Mouse (Mus musculus): ENCODE measurements around the gene Bag2.
A peak's percentile ranks its signal among the peaks of the same experiment; 100 is the strongest.
"Not testable (repeated sequence)": the region's sequence is repeated elsewhere in the genome, so short reads cannot be mapped to it uniquely, and the experiment has no call there.

Bag2 gene

DNA sequence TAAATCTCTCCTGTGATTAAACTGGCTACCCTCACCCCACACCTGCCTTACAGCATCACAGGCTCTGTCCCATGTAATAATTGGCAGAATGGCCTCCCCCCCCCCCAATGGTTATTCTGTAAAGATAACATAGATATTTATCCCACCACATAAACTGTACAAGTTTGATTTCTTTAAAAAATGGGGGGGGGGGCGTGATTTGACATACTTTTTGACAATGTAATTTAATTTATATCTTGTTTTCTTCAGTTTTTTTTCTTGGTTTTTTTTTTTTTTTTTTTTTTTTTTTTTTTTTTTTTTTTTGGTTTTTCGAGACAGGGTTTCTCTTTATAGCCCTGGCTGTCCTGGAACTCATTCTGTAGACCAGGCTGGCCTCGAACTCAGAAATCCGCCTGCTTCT lies 7.9 kb downstream of the Bag2 start:
- DNase-seq (ENCODE audit: low spot score) = not testable (repeated sequence)

DNA sequence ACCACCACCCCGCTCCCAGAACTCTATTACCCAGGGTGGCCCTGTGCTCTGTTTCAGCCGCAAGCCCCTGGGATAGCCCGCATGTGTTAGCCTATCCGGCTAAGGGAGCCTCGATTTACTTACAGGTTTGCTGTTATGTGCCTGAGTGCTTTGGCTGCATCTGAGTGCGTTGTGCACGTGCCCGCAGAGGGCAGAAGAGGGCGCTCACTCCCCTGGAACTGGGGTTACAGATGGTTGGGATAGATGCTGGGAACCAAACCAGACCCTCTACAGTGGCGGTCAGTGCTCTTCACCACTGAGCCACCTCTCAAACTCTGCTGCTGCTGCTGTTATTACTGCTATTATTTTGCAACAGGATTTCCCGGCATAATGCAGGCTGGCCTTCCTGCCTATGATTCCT lies 8.5 kb downstream of the Bag2 start:
- no peak for DNase-seq (ENCODE audit: low spot score)

GRCm38 (mm10) chr1:33745901-33746300 lies 11.7 kb downstream of the Bag2 start:
- no peak for DNase-seq (ENCODE audit: low spot score)

DNA sequence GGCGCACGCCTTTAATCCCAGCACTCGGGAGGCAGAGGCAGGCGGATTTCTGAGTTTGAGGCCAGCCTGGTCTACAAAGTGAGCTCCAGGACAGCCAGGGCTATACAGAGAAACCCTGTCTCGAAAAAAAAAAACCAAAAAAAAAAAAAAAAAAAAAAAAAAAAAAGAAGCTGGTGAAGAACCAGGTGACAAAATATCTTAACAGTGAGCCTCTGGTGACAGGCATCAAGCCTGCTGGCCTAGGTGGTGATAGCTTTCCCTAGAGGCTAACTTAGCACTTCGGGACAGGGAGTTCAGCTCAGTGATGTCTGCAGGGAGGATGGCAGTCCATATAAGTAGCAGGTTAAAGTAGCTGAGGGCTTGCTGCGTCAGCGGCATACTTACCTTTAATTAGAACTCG lies 12.8 kb downstream of the Bag2 start:
- not testable (repeated sequence) for DNase-seq (ENCODE audit: low spot score)

DNA sequence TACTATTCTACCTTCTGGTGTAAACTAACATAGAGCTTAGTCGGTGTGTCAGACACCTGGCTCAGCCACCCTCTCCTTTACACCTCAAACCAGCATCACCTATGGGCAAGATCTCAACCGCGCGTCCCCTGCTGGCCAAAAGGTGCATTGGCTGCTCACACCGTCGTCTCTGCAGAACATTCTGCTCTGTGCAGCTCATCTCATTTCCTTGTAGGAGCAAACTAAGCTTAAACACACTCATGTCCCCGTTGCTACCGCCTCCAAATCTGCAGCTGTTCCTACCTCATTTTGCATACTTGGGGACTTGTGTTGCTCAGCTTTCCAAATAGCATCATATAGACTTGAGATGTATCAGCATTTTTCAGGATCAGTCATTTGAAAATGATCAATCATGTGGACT lies 14.7 kb downstream of the Bag2 start:
- peak; percentile 54 for DNase-seq (ENCODE audit: low spot score)

DNA sequence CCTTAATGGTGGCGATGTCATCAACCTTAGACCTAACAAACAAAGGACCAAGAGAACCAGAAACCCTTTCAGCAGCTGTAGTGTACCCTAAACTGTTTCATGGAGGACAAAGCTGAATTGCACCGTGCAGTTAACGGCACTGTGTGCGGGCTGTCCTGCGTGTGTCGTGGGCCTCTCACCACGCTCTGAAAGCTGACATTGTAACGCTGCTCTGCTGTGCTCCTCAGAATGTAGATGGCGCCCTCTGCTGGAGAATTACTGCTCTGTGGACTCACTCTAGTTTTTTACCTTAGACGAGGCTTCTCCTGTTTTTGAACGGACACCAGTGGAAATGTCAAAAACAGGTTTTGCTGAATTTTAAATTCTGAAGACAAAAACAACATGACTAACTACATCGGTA lies 18.3 kb downstream of the Bag2 start:
- peak; percentile 92 for DNase-seq (ENCODE audit: low spot score)

GRCm38 (mm10) chr1:33738681-33739278 lies 18.8 kb downstream of the Bag2 start:
- no peak for DNase-seq (ENCODE audit: low spot score)

DNA sequence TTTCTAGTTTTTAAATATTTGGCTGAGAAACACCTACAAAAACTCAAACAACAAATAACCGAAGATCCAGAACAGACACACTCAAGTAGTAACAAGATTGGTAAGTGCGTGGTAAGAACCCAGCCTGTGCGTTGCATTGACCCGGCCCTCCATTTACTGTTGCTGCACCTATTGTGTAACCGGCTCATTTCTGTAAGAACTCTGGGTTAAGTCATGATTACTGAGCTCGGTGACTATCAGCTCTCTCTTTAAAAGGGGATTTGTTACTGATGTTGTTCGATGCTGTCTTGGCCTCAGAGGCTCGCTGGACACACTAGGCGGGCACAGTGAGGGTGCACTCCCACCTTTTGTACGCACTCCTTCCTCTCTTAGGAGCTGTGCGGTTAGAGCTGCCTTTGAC lies 19.3 kb downstream of the Bag2 start:
- DNase-seq (ENCODE audit: low spot score) = no peak

GRCm38 (mm10) chr1:33734001-33734685 lies 23.5 kb downstream of the Bag2 start:
- no peak for DNase-seq (ENCODE audit: low spot score)

DNA sequence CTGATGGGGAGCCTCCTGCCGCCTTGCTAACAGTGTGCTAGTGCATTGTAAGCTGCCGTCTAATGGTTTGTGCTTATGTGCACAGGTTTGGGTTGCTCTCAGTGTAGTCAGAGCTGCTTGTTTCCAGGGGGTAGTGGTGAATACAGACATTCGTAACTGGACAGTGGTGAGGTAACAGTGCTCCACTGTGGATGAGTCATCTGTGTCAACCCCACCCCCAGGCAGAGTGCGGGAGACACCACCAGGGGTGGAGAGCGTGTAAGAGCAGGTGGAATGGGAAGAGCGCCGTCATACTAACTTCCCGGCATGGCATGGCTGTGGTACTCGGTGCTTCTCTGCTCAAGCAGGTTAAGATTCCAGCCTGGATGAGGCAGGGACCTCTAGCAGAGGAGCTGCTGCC lies 24.6 kb downstream of the Bag2 start:
- no peak for DNase-seq (ENCODE audit: low spot score)

DNA sequence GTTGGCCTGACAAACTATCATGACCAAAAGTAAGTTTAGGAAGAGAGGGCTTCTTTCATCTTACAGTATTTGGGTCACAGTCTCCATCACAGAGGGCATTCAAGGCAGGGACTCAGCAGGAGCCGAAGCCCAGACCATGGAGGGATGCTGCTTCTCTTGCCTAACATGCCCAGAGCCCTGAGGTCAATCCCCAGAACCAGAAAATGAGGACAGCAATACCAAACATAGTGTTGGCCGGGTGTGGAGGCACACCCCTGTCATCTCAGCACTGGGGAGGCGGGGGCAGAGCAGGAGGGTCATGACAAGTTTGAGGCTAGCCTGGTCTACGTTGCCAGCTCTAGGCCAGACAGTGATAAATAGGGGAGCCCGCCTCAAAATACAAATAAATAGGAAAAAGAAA lies 32.5 kb downstream of the Bag2 start:
- no peak for DNase-seq (ENCODE audit: low spot score)

- DNase-seq (ENCODE audit: low spot score) = no peak
These were observed 33.1 kb downstream of the Bag2 start for GRCm38 (mm10) chr1:33724516-33724915.

GRCm38 (mm10) chr1:33721020-33721419 lies 36.6 kb downstream of the Bag2 start:
- DNase-seq (ENCODE audit: low spot score) = no peak

DNA sequence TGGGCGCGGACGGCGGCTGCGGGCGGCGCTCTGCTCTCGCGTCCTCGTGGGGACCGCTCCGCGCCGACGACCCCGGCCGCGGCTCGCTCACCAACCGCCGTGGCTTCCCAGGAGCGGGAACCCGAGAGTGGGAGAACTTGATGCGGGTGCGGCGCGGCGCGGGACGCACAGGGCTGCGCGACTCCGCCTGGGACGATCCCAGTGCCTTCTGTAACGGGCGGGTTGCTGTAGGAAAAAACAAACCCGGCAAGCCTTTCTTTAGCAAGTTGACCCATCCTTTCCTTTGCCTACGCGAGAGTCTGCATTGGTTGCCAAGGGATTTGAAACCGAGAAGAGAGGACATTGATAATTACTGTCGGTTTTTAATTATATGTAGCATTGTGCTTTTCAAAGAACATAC lies 37.4 kb downstream of the Bag2 start:
- DNase-seq (ENCODE audit: low spot score) = no peak

DNA sequence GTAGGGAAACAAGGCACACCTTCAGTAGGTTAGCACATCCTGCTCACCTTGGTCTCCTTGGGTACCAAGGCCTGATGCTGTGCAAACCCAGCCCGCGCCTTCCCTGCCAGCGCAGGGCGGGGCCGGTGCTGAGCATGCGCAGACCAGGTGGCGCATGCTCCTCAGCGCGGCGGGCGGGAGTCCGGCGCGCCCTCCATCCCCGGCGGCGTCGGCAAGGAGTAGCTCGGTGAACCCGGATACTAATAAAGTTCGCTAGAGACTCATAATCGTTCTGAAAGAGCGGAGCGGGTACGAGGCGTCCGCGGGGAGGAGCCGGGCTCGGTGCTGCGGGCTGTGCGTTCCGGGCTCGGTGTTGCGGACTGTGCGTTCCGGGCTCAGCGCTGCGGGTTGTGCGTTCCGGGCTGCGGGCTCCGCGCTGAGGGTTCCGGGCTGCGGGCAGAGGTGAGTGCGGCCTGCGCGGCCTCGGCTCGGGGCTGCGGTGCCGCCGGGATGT lies 37.8 kb downstream of the Bag2 start, which contains the start of gene Rab23:
Gene Rab23 (plus strand): TSS at position 155 of the 493 bp plus-strand sequence.
- DNase-seq (ENCODE audit: low spot score) = peak; percentile 85

- DNase-seq (ENCODE audit: low spot score) = no peak
These were observed 40.0 kb downstream of the Bag2 start for GRCm38 (mm10) chr1:33717636-33718035.

DNA sequence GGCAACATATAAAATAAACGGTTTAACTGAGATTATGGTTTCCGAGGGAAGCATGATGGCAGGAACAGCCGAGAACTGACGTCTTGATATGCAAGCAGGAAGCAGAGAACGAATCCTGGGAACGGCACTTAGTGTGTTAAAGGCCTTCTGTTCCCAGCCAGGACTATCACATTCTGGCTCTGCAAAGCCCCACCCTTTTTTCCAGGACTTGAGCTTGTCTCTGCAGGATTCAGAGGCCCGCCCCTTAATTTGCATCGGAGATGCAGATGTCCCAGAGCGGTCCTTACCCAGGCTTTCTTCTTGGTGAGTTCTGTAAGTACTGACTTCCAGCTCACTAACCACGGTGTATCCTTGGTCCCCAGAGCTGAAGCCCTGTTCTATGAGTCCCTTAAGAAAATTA lies 42.8 kb downstream of the Bag2 start:
- no peak for DNase-seq (ENCODE audit: low spot score)

GRCm38 (mm10) chr1:33712026-33712425 lies 45.6 kb downstream of the Bag2 start:
- no peak for DNase-seq (ENCODE audit: low spot score)

- no peak for DNase-seq (ENCODE audit: low spot score)
These were observed 48.0 kb downstream of the Bag2 start for GRCm38 (mm10) chr1:33709615-33710014.

DNA sequence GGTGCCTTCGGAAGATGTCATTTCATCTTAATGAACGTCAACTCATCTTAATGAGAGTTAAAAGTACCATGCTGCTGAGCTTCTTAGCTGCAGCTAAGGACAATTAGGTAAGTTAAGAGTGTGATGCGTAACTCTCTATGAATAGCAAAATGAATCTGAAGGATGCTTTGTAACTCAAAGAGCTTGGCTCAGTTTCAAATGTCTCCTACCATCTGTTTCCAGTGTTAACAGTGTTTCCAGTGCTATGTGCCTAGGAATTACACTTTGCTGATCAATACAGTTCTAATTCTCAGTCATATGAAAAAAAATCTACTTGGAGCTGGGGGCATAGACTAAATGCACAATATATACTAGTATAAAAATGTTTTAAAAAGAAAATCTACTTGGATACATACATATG lies 56.4 kb downstream of the Bag2 start:
- no peak for DNase-seq (ENCODE audit: low spot score)

GRCm38 (mm10) chr1:33696016-33696415 lies 61.6 kb downstream of the Bag2 start:
- no peak for DNase-seq (ENCODE audit: low spot score)

Data from testis, postnatal 10 days (tissue).